Comparison of ENCODE assay signal across 15 mouse cellular contexts in the genomic region with DNA sequence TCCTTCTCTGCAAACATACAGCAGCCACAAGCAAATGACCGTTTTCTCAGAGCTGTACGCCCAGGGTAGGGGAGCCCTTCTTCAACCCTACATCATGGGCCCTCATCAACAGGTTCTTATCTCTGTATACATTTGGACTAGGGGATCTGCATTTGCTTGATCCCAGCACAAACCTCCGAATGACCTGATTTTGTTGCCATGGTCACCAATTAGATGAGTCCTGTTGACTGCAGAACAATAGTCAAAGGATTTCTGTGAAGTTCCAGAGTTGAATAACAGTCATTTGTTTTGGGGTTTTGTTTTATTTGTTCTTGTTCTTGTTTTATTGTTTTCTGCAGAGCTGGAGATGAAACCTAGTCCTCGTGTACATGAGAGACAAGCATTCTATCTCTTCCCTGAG.
DNase-seq lines count a peak whose midpoint lies in the region; TF ChIP-seq lines count a peak whose summit lies in the region.
"Had no signal": no experiment of that assay in that cellular context is flagged by ENCODE, and none has a peak within 500 bp of the region (broad histone marks: within the 10 kb centered on the region; RNA-seq: fewer than 3 reads in every experiment).

No protein-coding gene starts in this region.

- no peak for TF ChIP-seq POLR2A in brain, embryonic 14.5 days (IDR thresholded peaks at IDR 0.05; ENCODE audit: borderline replicate concordance, extremely low read depth, insufficient read depth, insufficient read length, poor library complexity, severe bottlenecking)

- DNase-seq in left cerebral cortex, adult 11 months (ENCODE audit: low spot score): peak; percentile 4
- DNase-seq in left cerebral cortex, postnatal 4 days: no peak
- DNase-seq in brain, embryonic 14.5 days (ENCODE audit: low read depth): peak; percentile 8
- peak; percentile 53 for DNase-seq in retina, embryonic 14.5 days (ENCODE audit: low spot score)
- DNase-seq in right cerebral cortex, postnatal 10 days (ENCODE audit: low spot score in 2 of 2): no peak
- DNase-seq in heart, postnatal 36 days: no peak
- DNase-seq: adrenal gland, adult 8-10 months; adrenal gland, postnatal 36 days; cerebellum, adult 11-12 months; cerebellum, adult 8-10 months; cerebellum, postnatal 10 days; cerebellum, postnatal 36 days; gastrocnemius, postnatal 10 days; gastrocnemius, postnatal 36 days; heart, adult 2 months had no signal

- intact Hi-C loops in left cerebral cortex, postnatal 4 days (cut with DNase I): no loop called here
- intact Hi-C loops in heart, postnatal 36 days (cut with DNase I): no loop called here

- no peak for TF ChIP-seq CTCF in brain, embryonic 14.5 days (IDR thresholded peaks at IDR 0.05; ENCODE audit: borderline replicate concordance, extremely low read depth, insufficient read depth, insufficient read length)

Comparison
In these comparisons a context has a peak if more than half of its experiments do, and no peak if none do; other contexts are left out.
1. DNase-seq: peak in left cerebral cortex, adult 11 months (single experiment), brain, embryonic 14.5 days (single experiment) and retina, embryonic 14.5 days (single experiment); none in left cerebral cortex, postnatal 4 days (single experiment), right cerebral cortex, postnatal 10 days (0 of 2) and heart, postnatal 36 days (0 of 2).